Mouse (Mus musculus): ENCODE data around the gene Gm49318. TPM values are rescaled to one million over a fixed set of nuclear protein-coding genes. Genes with fewer than 3 reads are reported as not detected.
"Not testable (repeated sequence)": the region's sequence is repeated elsewhere in the genome, so short reads cannot be mapped to it uniquely, and the experiment has no call there.

The Gm49318 gene
- polyA plus RNA-seq, 1 experiment from 2014 or later: not detected

GRCm38 (mm10) chr9:22092746-22093145 is 21.7 kb upstream of the Gm49318 start:
- Histone ChIP-seq H3K27ac (no peak overlapping the region), H3K4me1 (replicated peaks) (no peaks in the 10 kb centered on the region; the same call in 1 of the 2 replicates), H3K9ac (no peak overlapping the region), H3K4me2 (no peak overlapping the region), H3K9me3 (replicated peaks) (no peaks in the 10 kb centered on the region), H3K27me3 (peaks cover 2% of the 10 kb centered on the region; the same call in 1 of the 2 replicates), H3K36me3 (no peaks in the 10 kb centered on the region), H3K4me3 (no peak overlapping the region)
- WGBS: 82% methylated on average over 6 of the region's 6 CpGs
- no peak for ATAC-seq (replicated peaks; ENCODE audit: insufficient number of reproducible peaks, insufficient read depth, low FRiP score, low read depth)

- ATAC-seq (replicated peaks; ENCODE audit: insufficient number of reproducible peaks, insufficient read depth, low FRiP score, low read depth): no peak
- Histone ChIP-seq H3K27me3 (no peaks in the 10 kb centered on the region), H3K36me3 (no peaks in the 10 kb centered on the region), H3K4me2 (no peak overlapping the region), H3K9me3 (replicated peaks) (no peaks in the 10 kb centered on the region), H3K4me3 (no peak overlapping the region), H3K27ac (no peak overlapping the region), H3K9ac (no peak overlapping the region), H3K4me1 (replicated peaks) (peaks cover 7% of the 10 kb centered on the region)
- 65% methylated on average over 7 of the region's 7 CpGs for WGBS
These were observed 18.9 kb upstream of the Gm49318 start for GRCm38 (mm10) chr9:22089986-22090385.

GRCm38 (mm10) chr9:22089281-22089680 is 18.2 kb upstream of the Gm49318 start:
- H3K36me3 ChIP-seq: no peaks in the 10 kb centered on the region
- no peak overlapping the region for H3K4me3 ChIP-seq
- H3K27me3 ChIP-seq: no peaks in the 10 kb centered on the region
- no peak overlapping the region for H3K4me2 ChIP-seq
- no peak overlapping the region for H3K27ac ChIP-seq
- H3K9me3 ChIP-seq (replicated peaks): no peaks in the 10 kb centered on the region
- H3K9ac ChIP-seq: no peak overlapping the region
- H3K4me1 ChIP-seq (replicated peaks): peaks cover 9% of the 10 kb centered on the region
- WGBS: 95% methylated on average over 7 of the region's 7 CpGs
- no peak for ATAC-seq (replicated peaks; ENCODE audit: insufficient number of reproducible peaks, insufficient read depth, low FRiP score, low read depth)

- Histone ChIP-seq H3K36me3 (peaks cover 5% of the 10 kb centered on the region; the same call in 1 of the 2 replicates), H3K4me1 (replicated peaks) (peaks cover 9% of the 10 kb centered on the region), H3K9ac (no peak overlapping the region), H3K9me3 (replicated peaks) (no peaks in the 10 kb centered on the region), H3K27me3 (no peaks in the 10 kb centered on the region), H3K4me2 (no peak overlapping the region), H3K4me3 (no peak overlapping the region), H3K27ac (no peak overlapping the region)
- no peak for ATAC-seq (replicated peaks; ENCODE audit: insufficient number of reproducible peaks, insufficient read depth, low FRiP score, low read depth)
- WGBS: 86% methylated on average over 2 of the region's 2 CpGs
These were observed 16.1 kb upstream of the Gm49318 start for GRCm38 (mm10) chr9:22087034-22087618.

GRCm38 (mm10) chr9:22086012-22086411 is 15.0 kb upstream of the Gm49318 start:
- peaks cover 5% of the 10 kb centered on the region; the same call in 1 of the 2 replicates for H3K36me3 ChIP-seq
- H3K4me2 ChIP-seq: peak overlapping the region; percentile 88
- H3K4me3 ChIP-seq: peak overlapping the region; percentile 93
- 65% methylated on average over 6 of the region's 6 CpGs for WGBS
- peak overlapping the region; percentile 86 for H3K9ac ChIP-seq
- peaks cover 9% of the 10 kb centered on the region for H3K4me1 ChIP-seq (replicated peaks)
- H3K9me3 ChIP-seq (replicated peaks): no peaks in the 10 kb centered on the region
- H3K27me3 ChIP-seq: no peaks in the 10 kb centered on the region
- peak overlapping the region; percentile 82 for H3K27ac ChIP-seq
- ATAC-seq (replicated peaks; ENCODE audit: insufficient number of reproducible peaks, insufficient read depth, low FRiP score, low read depth): no peak

GRCm38 (mm10) chr9:22085022-22085834 is 14.2 kb upstream of the Gm49318 start, which contains the start of gene Ecsit:
Ecsit (minus strand) TSS chr9:22085438.
- under 1% methylated on average over 48 of the region's 48 CpGs for WGBS
- Histone ChIP-seq H3K4me2 (peak within 1 kb of the TSS; percentile 88), H3K4me1 (replicated peaks) (peaks cover 9% of the 10 kb centered on the region), H3K27ac (peak within 1 kb of the TSS; percentile 82), H3K36me3 (peaks cover 5% of the 10 kb centered on the region; the same call in 1 of the 2 replicates), H3K9ac (peak within 1 kb of the TSS; percentile 86), H3K9me3 (replicated peaks) (no peaks in the 10 kb centered on the region), H3K27me3 (no peaks in the 10 kb centered on the region), H3K4me3 (peak within 1 kb of the TSS; percentile 93)
- ATAC-seq (replicated peaks; ENCODE audit: insufficient number of reproducible peaks, insufficient read depth, low FRiP score, low read depth): peak; percentile 98

GRCm38 (mm10) chr9:22084667-22085021 is 13.6 kb upstream of the Gm49318 start:
- no peak for ATAC-seq (replicated peaks; ENCODE audit: insufficient number of reproducible peaks, insufficient read depth, low FRiP score, low read depth)
- 31% methylated on average over 4 of the region's 4 CpGs for WGBS
- Histone ChIP-seq H3K4me2 (peak overlapping the region; percentile 88), H3K9me3 (replicated peaks) (no peaks in the 10 kb centered on the region), H3K9ac (peak overlapping the region; percentile 86), H3K4me3 (peak overlapping the region; percentile 93), H3K4me1 (replicated peaks) (peaks cover 9% of the 10 kb centered on the region), H3K27me3 (no peaks in the 10 kb centered on the region), H3K27ac (peak overlapping the region; percentile 82), H3K36me3 (peaks cover 5% of the 10 kb centered on the region; the same call in 1 of the 2 replicates)

GRCm38 (mm10) chr9:22076223-22076622 is 5.2 kb upstream of the Gm49318 start:
- peaks cover 5% of the 10 kb centered on the region; the same call in 1 of the 2 replicates for H3K4me1 ChIP-seq (replicated peaks)
- H3K9ac ChIP-seq: no peak overlapping the region
- H3K4me3 ChIP-seq: no peak overlapping the region
- ATAC-seq (replicated peaks; ENCODE audit: insufficient number of reproducible peaks, insufficient read depth, low FRiP score, low read depth): no peak
- no peaks in the 10 kb centered on the region for H3K27me3 ChIP-seq
- no peak overlapping the region for H3K4me2 ChIP-seq
- no peaks in the 10 kb centered on the region for H3K9me3 ChIP-seq (replicated peaks)
- H3K27ac ChIP-seq: no peak overlapping the region
- H3K36me3 ChIP-seq: peaks cover 20% of the 10 kb centered on the region; the same call in 1 of the 2 replicates
- 92% methylated on average over 23 of the region's 23 CpGs for WGBS

GRCm38 (mm10) chr9:22075778-22076177 is 4.7 kb upstream of the Gm49318 start:
- H3K27me3 ChIP-seq; H3K4me2 ChIP-seq; H3K9me3 ChIP-seq (replicated peaks); ATAC-seq (replicated peaks; ENCODE audit: insufficient number of reproducible peaks, insufficient read depth, low FRiP score, low read depth); H3K4me1 ChIP-seq (replicated peaks); H3K4me3 ChIP-seq; H3K9ac ChIP-seq; H3K27ac ChIP-seq: not testable (repeated sequence)
- WGBS: 86% methylated on average over 5 of the region's 5 CpGs
- H3K36me3 ChIP-seq: peaks cover 20% of the 10 kb centered on the region; the same call in 1 of the 2 replicates

- Histone ChIP-seq H3K4me2 (no peak overlapping the region), H3K4me1 (replicated peaks) (peaks cover 17% of the 10 kb centered on the region), H3K27ac (no peak overlapping the region), H3K9ac (no peak overlapping the region), H3K27me3 (no peaks in the 10 kb centered on the region), H3K36me3 (peaks cover 29% of the 10 kb centered on the region; the same call in 1 of the 2 replicates), H3K9me3 (replicated peaks) (no peaks in the 10 kb centered on the region), H3K4me3 (no peak overlapping the region)
- whole genome bisulfite sequencing: 93% methylated on average over 4 of the region's 4 CpGs
- no peak for ATAC-seq (replicated peaks; ENCODE audit: insufficient number of reproducible peaks, insufficient read depth, low FRiP score, low read depth)
These were observed 1.2 kb upstream of the Gm49318 start for GRCm38 (mm10) chr9:22072276-22072675.

- Histone ChIP-seq H3K9me3 (replicated peaks) (no peaks in the 10 kb centered on the region), H3K36me3 (peaks cover 28% of the 10 kb centered on the region), H3K4me3 (peak overlapping the region; percentile 90), H3K4me2 (peak overlapping the region; percentile 70), H3K4me1 (replicated peaks) (peaks cover 17% of the 10 kb centered on the region), H3K9ac (peak overlapping the region; percentile 91), H3K27ac (peak overlapping the region; percentile 100), H3K27me3 (no peaks in the 10 kb centered on the region)
- WGBS: 66% methylated on average over 4 of the region's 4 CpGs
- no peak for ATAC-seq (replicated peaks; ENCODE audit: insufficient number of reproducible peaks, insufficient read depth, low FRiP score, low read depth)
These were observed 1.0 kb downstream of the Gm49318 start for GRCm38 (mm10) chr9:22069881-22070553.

Data from heart, embryonic 15.5 days (tissue).